Mouse (Mus musculus): ENCODE data around the gene Kcnip1.

Kcnip1 gene

GRCm38 (mm10) chr11:33903494-33903893 is 89.5 kb downstream of the Kcnip1 start:
- in situ Hi-C loops (cut with MboI) = no loop called here

GRCm38 (mm10) chr11:33902377-33902776 is 90.6 kb downstream of the Kcnip1 start:
- in situ Hi-C loops (cut with MboI) = no loop called here

GRCm38 (mm10) chr11:33901783-33902182 is 91.2 kb downstream of the Kcnip1 start:
- in situ Hi-C loops (cut with MboI) = no loop called here

- in situ Hi-C loops (cut with MboI) = no loop called here
Observed at GRCm38 (mm10) chr11:33891084-33891483, 101.9 kb downstream of the Kcnip1 start.

GRCm38 (mm10) chr11:33890382-33890781 is 102.6 kb downstream of the Kcnip1 start:
- in situ Hi-C loops (cut with MboI) = no loop called here

- in situ Hi-C loops (cut with MboI) = no loop called here
Observed at GRCm38 (mm10) chr11:33887660-33888059, 105.3 kb downstream of the Kcnip1 start.

GRCm38 (mm10) chr11:33885981-33886380 is 107.0 kb downstream of the Kcnip1 start:
- in situ Hi-C loops (cut with MboI) = no loop called here

GRCm38 (mm10) chr11:33882731-33883328 is 110.1 kb downstream of the Kcnip1 start:
- in situ Hi-C loops (cut with MboI) = no loop called here

GRCm38 (mm10) chr11:33874925-33875324 is 118.0 kb downstream of the Kcnip1 start:
- in situ Hi-C loops (cut with MboI) = no loop called here

GRCm38 (mm10) chr11:33873071-33873781 is 119.7 kb downstream of the Kcnip1 start:
- in situ Hi-C loops (cut with MboI) = no loop called here

- in situ Hi-C loops (cut with MboI) = no loop called here
Observed at GRCm38 (mm10) chr11:33872716-33873048, 120.3 kb downstream of the Kcnip1 start.

- in situ Hi-C loops (cut with MboI) = no loop called here
Observed at GRCm38 (mm10) chr11:33871998-33872715, 120.8 kb downstream of the Kcnip1 start.

- in situ Hi-C loops (cut with MboI) = no loop called here
Observed at GRCm38 (mm10) chr11:33870246-33870645, 122.7 kb downstream of the Kcnip1 start.

- in situ Hi-C loops (cut with MboI) = no loop called here
Observed at GRCm38 (mm10) chr11:33869559-33869958, 123.4 kb downstream of the Kcnip1 start.

- in situ Hi-C loops (cut with MboI) = no loop called here
Observed at GRCm38 (mm10) chr11:33866775-33867174, 126.2 kb downstream of the Kcnip1 start.

GRCm38 (mm10) chr11:33864245-33864644 is 128.7 kb downstream of the Kcnip1 start:
- in situ Hi-C loops (cut with MboI) = no loop called here

GRCm38 (mm10) chr11:33861823-33862222 is 131.1 kb downstream of the Kcnip1 start:
- in situ Hi-C loops (cut with MboI) = no loop called here

- in situ Hi-C loops (cut with MboI) = no loop called here
Observed at GRCm38 (mm10) chr11:33860905-33861582, 131.9 kb downstream of the Kcnip1 start.

- in situ Hi-C loops (cut with MboI) = no loop called here
Observed at GRCm38 (mm10) chr11:33849614-33850013, 143.3 kb downstream of the Kcnip1 start.

GRCm38 (mm10) chr11:33848685-33849084 is 144.3 kb downstream of the Kcnip1 start:
- in situ Hi-C loops (cut with MboI) = no loop called here

GRCm38 (mm10) chr11:33845931-33846330 is 147.0 kb downstream of the Kcnip1 start:
- in situ Hi-C loops (cut with MboI) = no loop called here

- in situ Hi-C loops (cut with MboI) = no loop called here
Observed at GRCm38 (mm10) chr11:33843294-33843864, 149.6 kb downstream of the Kcnip1 start.

All from mature B cell (primary cell).